Mouse (Mus musculus) forebrain, embryonic 11.5 days (tissue): ENCODE results near the gene Hs3st3b1. TPM values are rescaled to one million over a fixed set of nuclear protein-coding genes. Genes with fewer than 3 reads are reported as not detected.

ENCODE experiments used
- ATAC-seq: fragments of 200-750 bp; cut with Nextera tagmentation; replicated peaks from 2 replicates; pipeline ENCODE4 v1.8.0; 2017; ENCODE audit warnings: moderate TSS enrichment; ENCODE audit not compliant: low FRiP score
- DNase-seq: peaks from one replicate; pipeline ENCODE4 v3.0.0-alpha.2; 2017; ENCODE audit warnings: low spot score
- H3K27ac ChIP-seq: fragments of 300-500 bp; sonication (generic); 2 replicates; pipeline ENCODE4 v1.5.1; 2014; ENCODE audit warnings: low read depth, low read length
- H3K27me3 ChIP-seq: fragments of 300-500 bp; sonication (generic); 2 replicates; pipeline ENCODE4 v1.6.1; 2014; ENCODE audit warnings: mild to moderate bottlenecking, low read length, mixed read lengths; ENCODE audit not compliant: control insufficient read depth, insufficient read depth
- H3K36me3 ChIP-seq: fragments of 300-500 bp; sonication (generic); 2 replicates; pipeline ENCODE4 v1.6.1; 2014; ENCODE audit warnings: mild to moderate bottlenecking, low read length, moderate library complexity, mixed read lengths; ENCODE audit not compliant: control insufficient read depth, insufficient read depth
- H3K4me1 ChIP-seq: fragments of 300-500 bp; sonication (generic); replicated peaks from 2 replicates; pipeline ENCODE4 v1.6.1; 2014; ENCODE audit warnings: low read length, mixed read lengths; ENCODE audit not compliant: control insufficient read depth, insufficient read depth
- H3K4me2 ChIP-seq: fragments of 300-500 bp; sonication (generic); 2 replicates; pipeline ENCODE4 v1.6.1; 2014; ENCODE audit warnings: low read depth, mild to moderate bottlenecking, low read length, moderate library complexity, mixed read lengths; ENCODE audit not compliant: severe bottlenecking
- H3K4me3 ChIP-seq: fragments of 300-500 bp; sonication (generic); 2 replicates; pipeline ENCODE4 v1.5.1; 2014; ENCODE audit warnings: low read depth, low read length
- H3K9ac ChIP-seq: fragments of 300-500 bp; sonication (generic); 2 replicates; pipeline ENCODE4 v1.6.1; 2014; ENCODE audit warnings: low read length
- H3K9me3 ChIP-seq: fragments of 300-500 bp; sonication (generic); 2 replicates; pipeline ENCODE4 v1.6.1; 2016; ENCODE audit warnings: low read length, mixed read lengths; ENCODE audit not compliant: control insufficient read depth
- WGBS: fragments of 180-500 bp; shearing (Covaris S2); extraction: QIAGEN DNeasy Blood & Tissue Kit; methylation state at CpG from one replicate; pipeline ENCODE4 v1.1.7; 2014; 5-methylcytosine and 5-hydroxymethylcytosine counted together
- polyA plus RNA-seq: library from polyadenylated mRNA; unstranded; fragments of >200 nt; fragmentation: Nextera tagmentation; extraction: Ambion mirVana; gene quantifications from 2 replicates; pipeline ENCODE4 v1.2.1, GENCODE M21; 2014

Hs3st3b1 gene
- polyA plus RNA-seq, 1 experiment from 2014 or later: 7.0 TPM

DNA sequence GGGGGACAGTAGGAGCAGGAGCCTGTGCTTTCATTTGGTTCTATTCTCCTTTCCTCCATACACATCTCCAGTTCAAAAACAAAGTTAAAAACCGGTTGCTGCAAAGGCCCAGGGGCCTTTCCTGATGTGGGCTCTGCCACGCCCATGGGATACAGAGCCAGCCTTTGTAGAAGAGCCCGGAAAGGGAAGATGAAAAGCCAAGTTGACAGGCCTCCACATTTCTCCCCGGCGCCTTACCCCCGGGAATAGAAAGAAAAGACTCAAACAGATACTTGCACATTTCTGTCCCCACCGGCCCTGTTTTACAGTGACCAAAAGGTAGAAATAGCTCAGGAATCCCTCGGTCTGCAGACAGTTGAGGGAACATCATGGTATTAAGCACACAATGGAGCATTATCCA is 77.4 kb downstream of the Hs3st3b1 start:
- DNase-seq (no peak), ATAC-seq (no peak)
- WGBS: 60% methylated on average over 8 of the region's 8 CpGs

DNA sequence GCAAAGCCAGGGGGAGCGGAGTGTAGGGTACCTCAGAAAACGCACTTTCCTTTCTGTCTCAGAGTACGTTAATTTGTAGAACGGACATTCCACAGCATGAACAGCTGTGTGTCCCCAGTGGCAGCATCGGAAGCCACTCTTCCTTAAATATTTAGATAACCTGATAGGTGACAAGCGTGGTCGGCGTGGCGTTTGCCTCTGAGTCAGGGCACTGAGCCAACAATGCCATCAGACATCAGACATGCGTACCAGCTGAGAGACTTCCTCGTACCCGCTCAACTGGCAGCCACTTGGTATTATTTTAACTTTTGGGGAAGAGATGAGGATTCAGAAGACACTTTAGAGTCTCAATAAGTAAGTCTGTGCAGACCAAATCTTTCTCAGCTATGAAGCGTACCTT is 84.6 kb downstream of the Hs3st3b1 start:
- Histone ChIP-seq H3K36me3 (no peaks in the 10 kb centered on the region), H3K9ac (no peak overlapping the region), H3K4me2 (no peak overlapping the region), H3K4me3 (no peak overlapping the region), H3K27me3 (no peaks in the 10 kb centered on the region), H3K27ac (no peak overlapping the region), H3K4me1 (no peaks in the 10 kb centered on the region), H3K9me3 (no peaks in the 10 kb centered on the region)
- DNase-seq: no peak
- ATAC-seq: no peak
- 84% methylated on average over 13 of the region's 13 CpGs for WGBS

More for the DNA sequence above, 77.4 kb downstream of the Hs3st3b1 start:
- H3K4me3 ChIP-seq: no peak overlapping the region
- H3K4me1 ChIP-seq: no peaks in the 10 kb centered on the region
- H3K4me2 ChIP-seq: no peak overlapping the region
- no peak overlapping the region for H3K9ac ChIP-seq
- no peaks in the 10 kb centered on the region for H3K9me3 ChIP-seq
- H3K27me3 ChIP-seq: no peaks in the 10 kb centered on the region
- H3K36me3 ChIP-seq: no peaks in the 10 kb centered on the region
- H3K27ac ChIP-seq: no peak overlapping the region

Other genes with a start within 250 kb of the Hs3st3b1 start
- gene Cox10, start 157.2 kb upstream of the Hs3st3b1 start, polyA plus RNA-seq: 27.9 and 31.6 TPM in 2 replicates